Mouse (Mus musculus): ENCODE data around the gene Phactr2. TPM values are rescaled to one million over a fixed set of nuclear protein-coding genes. Genes with fewer than 3 reads are reported as not detected.
"Not testable (repeated sequence)": the region's sequence is repeated elsewhere in the genome, so short reads cannot be mapped to it uniquely, and the experiment has no call there.

Gene Phactr2
- polyA plus RNA-seq, 1 experiment = 6.4 TPM

GRCm38 (mm10) chr10:13209061-13209460 is 265.2 kb downstream of the Phactr2 start:
- TF ChIP-seq CTCF (IDR thresholded peaks at IDR 0.05; ENCODE audit: borderline replicate concordance, extremely low read depth, insufficient read depth, insufficient read length) (no peak), POLR2A (IDR thresholded peaks at IDR 0.05; ENCODE audit: borderline replicate concordance, extremely low read depth, insufficient read depth, insufficient read length, poor library complexity, severe bottlenecking) (no peak)
- no peak for DNase-seq (ENCODE audit: low read depth)

GRCm38 (mm10) chr10:13201741-13202293 is 272.4 kb downstream of the Phactr2 start:
- no peak for DNase-seq (ENCODE audit: low read depth)
- TF ChIP-seq POLR2A (IDR thresholded peaks at IDR 0.05; ENCODE audit: borderline replicate concordance, extremely low read depth, insufficient read depth, insufficient read length, poor library complexity, severe bottlenecking) (no peak), CTCF (IDR thresholded peaks at IDR 0.05; ENCODE audit: borderline replicate concordance, extremely low read depth, insufficient read depth, insufficient read length) (no peak)

GRCm38 (mm10) chr10:13200862-13201261 is 273.4 kb downstream of the Phactr2 start:
- TF ChIP-seq POLR2A (IDR thresholded peaks at IDR 0.05; ENCODE audit: borderline replicate concordance, extremely low read depth, insufficient read depth, insufficient read length, poor library complexity, severe bottlenecking) (no peak), CTCF (IDR thresholded peaks at IDR 0.05; ENCODE audit: borderline replicate concordance, extremely low read depth, insufficient read depth, insufficient read length) (no peak)
- no peak for DNase-seq (ENCODE audit: low read depth)

GRCm38 (mm10) chr10:13199234-13199633 is 275.0 kb downstream of the Phactr2 start:
- TF ChIP-seq POLR2A (IDR thresholded peaks at IDR 0.05; ENCODE audit: borderline replicate concordance, extremely low read depth, insufficient read depth, insufficient read length, poor library complexity, severe bottlenecking) = no peak
- no peak for TF ChIP-seq CTCF (IDR thresholded peaks at IDR 0.05; ENCODE audit: borderline replicate concordance, extremely low read depth, insufficient read depth, insufficient read length)
- no peak for DNase-seq (ENCODE audit: low read depth)

GRCm38 (mm10) chr10:13196872-13197507 is 277.2 kb downstream of the Phactr2 start:
- no peak for TF ChIP-seq CTCF (IDR thresholded peaks at IDR 0.05; ENCODE audit: borderline replicate concordance, extremely low read depth, insufficient read depth, insufficient read length)
- DNase-seq (ENCODE audit: low read depth) = no peak

GRCm38 (mm10) chr10:13193496-13193895 is 280.7 kb downstream of the Phactr2 start:
- DNase-seq (ENCODE audit: low read depth) = not testable (repeated sequence)

- no peak for TF ChIP-seq CTCF (IDR thresholded peaks at IDR 0.05; ENCODE audit: borderline replicate concordance, extremely low read depth, insufficient read depth, insufficient read length)
- TF ChIP-seq POLR2A (IDR thresholded peaks at IDR 0.05; ENCODE audit: borderline replicate concordance, extremely low read depth, insufficient read depth, insufficient read length, poor library complexity, severe bottlenecking) = peak; percentile 13; the same call in 1 of the 2 replicates
- DNase-seq (ENCODE audit: low read depth) = peak; percentile 98
Measured at GRCm38 (mm10) chr10:13192731-13193351, 281.4 kb downstream of the Phactr2 start, which contains the start of gene Ltv1. Ltv1 (minus strand) TSS chr10:13193168.

- TF ChIP-seq POLR2A (IDR thresholded peaks at IDR 0.05; ENCODE audit: borderline replicate concordance, extremely low read depth, insufficient read depth, insufficient read length, poor library complexity, severe bottlenecking) (no peak), CTCF (IDR thresholded peaks at IDR 0.05; ENCODE audit: borderline replicate concordance, extremely low read depth, insufficient read depth, insufficient read length) (no peak)
- DNase-seq (ENCODE audit: low read depth) = no peak
Measured at GRCm38 (mm10) chr10:13189881-13190280, 284.3 kb downstream of the Phactr2 start.

GRCm38 (mm10) chr10:13186754-13187153 is 287.5 kb downstream of the Phactr2 start:
- TF ChIP-seq CTCF (IDR thresholded peaks at IDR 0.05; ENCODE audit: borderline replicate concordance, extremely low read depth, insufficient read depth, insufficient read length) = no peak
- TF ChIP-seq POLR2A (IDR thresholded peaks at IDR 0.05; ENCODE audit: borderline replicate concordance, extremely low read depth, insufficient read depth, insufficient read length, poor library complexity, severe bottlenecking) = no peak
- no peak for DNase-seq (ENCODE audit: low read depth)

- TF ChIP-seq POLR2A (IDR thresholded peaks at IDR 0.05; ENCODE audit: borderline replicate concordance, extremely low read depth, insufficient read depth, insufficient read length, poor library complexity, severe bottlenecking) (no peak), CTCF (IDR thresholded peaks at IDR 0.05; ENCODE audit: borderline replicate concordance, extremely low read depth, insufficient read depth, insufficient read length) (no peak)
- DNase-seq (ENCODE audit: low read depth) = no peak
Measured at GRCm38 (mm10) chr10:13184170-13184766, 289.9 kb downstream of the Phactr2 start.

GRCm38 (mm10) chr10:13180211-13180610 is 294.0 kb downstream of the Phactr2 start:
- DNase-seq (ENCODE audit: low read depth) = no peak
- TF ChIP-seq POLR2A (IDR thresholded peaks at IDR 0.05; ENCODE audit: borderline replicate concordance, extremely low read depth, insufficient read depth, insufficient read length, poor library complexity, severe bottlenecking) = no peak
- TF ChIP-seq CTCF (IDR thresholded peaks at IDR 0.05; ENCODE audit: borderline replicate concordance, extremely low read depth, insufficient read depth, insufficient read length) = no peak
